Mouse (Mus musculus): Measurements from ENCODE around the gene Med9. TPM values are rescaled to one million over a fixed set of nuclear protein-coding genes. Genes with fewer than 3 reads are reported as not detected.
"Not testable (repeated sequence)": the region's sequence is repeated elsewhere in the genome, so short reads cannot be mapped to it uniquely, and the experiment has no call there.

Gene Med9
- polyA plus RNA-seq, 1 experiment from 2014 or later = 27.8 TPM

DNA sequence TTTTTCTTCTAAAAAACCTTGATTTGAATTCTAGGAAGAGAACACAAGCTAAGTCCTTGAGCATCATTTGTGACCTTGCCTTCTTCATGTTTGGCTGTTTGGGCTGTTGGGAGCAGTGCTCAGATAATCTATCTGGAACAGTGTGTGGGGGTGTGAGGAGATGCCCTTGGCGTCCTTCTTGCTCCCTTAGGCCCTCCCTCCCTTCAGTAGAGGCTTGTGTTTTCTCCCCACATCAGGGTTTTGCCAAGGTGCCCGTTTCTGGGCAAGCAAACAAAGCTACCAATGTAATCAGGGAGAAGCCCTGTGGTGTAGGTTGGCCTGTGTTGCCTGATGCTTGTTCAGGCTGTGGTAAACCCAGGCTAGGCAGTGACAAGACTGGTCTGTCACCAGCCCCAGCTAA, 10.4 kb upstream of the Med9 start:
- H3K9me3 ChIP-seq (ENCODE audit: control insufficient read depth, low read length) = no peaks in the 10 kb centered on the region
- DNase-seq (ENCODE audit: low spot score) = no peak
- H3K27me3 ChIP-seq (ENCODE audit: control insufficient read depth, insufficient read depth, low read length) = no peaks in the 10 kb centered on the region
- no peak for ATAC-seq (ENCODE audit: low FRiP score, low TSS enrichment)
- no peak overlapping the region for H3K9ac ChIP-seq (ENCODE audit: low read length)
- H3K4me3 ChIP-seq (ENCODE audit: low read depth, low read length) = no peak overlapping the region
- no peaks in the 10 kb centered on the region for H3K36me3 ChIP-seq (ENCODE audit: control insufficient read depth, insufficient read depth, low read length)
- H3K27ac ChIP-seq (replicated peaks) = no peak overlapping the region
- 36% methylated on average over 2 of the region's 2 CpGs for WGBS
- no peak overlapping the region for H3K4me2 ChIP-seq (replicated peaks; ENCODE audit: low read depth)
- no peak for TF ChIP-seq CTCF (IDR thresholded peaks at IDR 0.05; ENCODE audit: low read depth)
- no peak for TF ChIP-seq EP300 (optimal IDR thresholded peaks at IDR 0.05)
- 0 out of 2 replicates have a peak, but pooled peaks cover 2% of the 10 kb centered on the region for H3K4me1 ChIP-seq (replicated peaks; ENCODE audit: control insufficient read depth, insufficient read depth)

GRCm38 (mm10) chr11:59939821-59940220, 8.2 kb upstream of the Med9 start:
- DNase-seq (ENCODE audit: low spot score) (no peak), ATAC-seq (ENCODE audit: low FRiP score, low TSS enrichment) (no peak)
- Histone ChIP-seq H3K9me3 (ENCODE audit: control insufficient read depth, low read length) (no peaks in the 10 kb centered on the region), H3K9ac (ENCODE audit: low read length) (no peak overlapping the region), H3K36me3 (ENCODE audit: control insufficient read depth, insufficient read depth, low read length) (no peaks in the 10 kb centered on the region), H3K4me3 (ENCODE audit: low read depth, low read length) (no peak overlapping the region), H3K27ac (replicated peaks) (no peak overlapping the region), H3K27me3 (ENCODE audit: control insufficient read depth, insufficient read depth, low read length) (no peaks in the 10 kb centered on the region), H3K4me2 (replicated peaks; ENCODE audit: low read depth) (no peak overlapping the region), H3K4me1 (replicated peaks; ENCODE audit: control insufficient read depth, insufficient read depth) (0 out of 2 replicates have a peak, but pooled peaks cover 2% of the 10 kb centered on the region)
- 64% methylated on average over 1 of the region's 1 CpGs for WGBS
- no peak for TF ChIP-seq EP300 (optimal IDR thresholded peaks at IDR 0.05)
- TF ChIP-seq CTCF (IDR thresholded peaks at IDR 0.05; ENCODE audit: low read depth) = no peak

DNA sequence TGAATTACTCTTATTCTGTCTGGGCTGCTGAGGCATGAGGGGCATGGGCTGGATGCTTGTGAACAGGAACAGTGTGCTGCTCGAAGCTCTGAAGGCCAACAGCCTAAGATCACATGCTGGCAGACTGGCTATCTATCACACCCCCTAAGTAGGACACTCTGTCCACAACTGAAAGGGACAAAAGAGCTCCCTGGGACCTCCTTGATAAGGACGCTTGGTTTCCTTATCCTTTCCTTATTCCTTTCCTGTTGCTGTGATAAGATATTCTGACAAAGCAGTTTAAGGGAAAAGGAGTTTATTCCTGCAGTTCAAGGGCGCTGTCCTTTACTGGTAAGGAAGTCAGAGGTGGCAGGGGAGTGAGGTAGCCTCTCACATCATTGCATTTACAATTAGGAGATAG, 7.4 kb upstream of the Med9 start:
- Histone ChIP-seq H3K4me3 (ENCODE audit: low read depth, low read length) (no peak overlapping the region), H3K27me3 (ENCODE audit: control insufficient read depth, insufficient read depth, low read length) (no peaks in the 10 kb centered on the region), H3K9ac (ENCODE audit: low read length) (no peak overlapping the region), H3K27ac (replicated peaks) (no peak overlapping the region), H3K36me3 (ENCODE audit: control insufficient read depth, insufficient read depth, low read length) (no peaks in the 10 kb centered on the region), H3K4me1 (replicated peaks; ENCODE audit: control insufficient read depth, insufficient read depth) (0 out of 2 replicates have a peak, but pooled peaks cover 2% of the 10 kb centered on the region), H3K4me2 (replicated peaks; ENCODE audit: low read depth) (no peak overlapping the region), H3K9me3 (ENCODE audit: control insufficient read depth, low read length) (no peaks in the 10 kb centered on the region)
- ATAC-seq (ENCODE audit: low FRiP score, low TSS enrichment) = no peak
- no peak for DNase-seq (ENCODE audit: low spot score)
- WGBS = 50% methylated on average over 3 of the region's 3 CpGs
- TF ChIP-seq EP300 (optimal IDR thresholded peaks at IDR 0.05) (no peak), CTCF (IDR thresholded peaks at IDR 0.05; ENCODE audit: low read depth) (no peak)

- Histone ChIP-seq H3K36me3 (ENCODE audit: control insufficient read depth, insufficient read depth, low read length) (no peaks in the 10 kb centered on the region), H3K27me3 (ENCODE audit: control insufficient read depth, insufficient read depth, low read length) (no peaks in the 10 kb centered on the region), H3K27ac (replicated peaks) (peak overlapping the region; percentile 13; the same call in 1 of the 2 replicates), H3K4me2 (replicated peaks; ENCODE audit: low read depth) (no peak overlapping the region), H3K9me3 (ENCODE audit: control insufficient read depth, low read length) (no peaks in the 10 kb centered on the region), H3K9ac (ENCODE audit: low read length) (no peak overlapping the region), H3K4me1 (replicated peaks; ENCODE audit: control insufficient read depth, insufficient read depth) (0 out of 2 replicates have a peak, but pooled peaks cover 2% of the 10 kb centered on the region), H3K4me3 (ENCODE audit: low read depth, low read length) (no peak overlapping the region)
- DNase-seq (ENCODE audit: low spot score) = no peak
- TF ChIP-seq EP300 (optimal IDR thresholded peaks at IDR 0.05) = no peak
- peak; percentile 64 for ATAC-seq (ENCODE audit: low FRiP score, low TSS enrichment)
- WGBS = 17% methylated on average over 3 of the region's 3 CpGs
Measured at GRCm38 (mm10) chr11:59941391-59941790, 6.6 kb upstream of the Med9 start.

DNA sequence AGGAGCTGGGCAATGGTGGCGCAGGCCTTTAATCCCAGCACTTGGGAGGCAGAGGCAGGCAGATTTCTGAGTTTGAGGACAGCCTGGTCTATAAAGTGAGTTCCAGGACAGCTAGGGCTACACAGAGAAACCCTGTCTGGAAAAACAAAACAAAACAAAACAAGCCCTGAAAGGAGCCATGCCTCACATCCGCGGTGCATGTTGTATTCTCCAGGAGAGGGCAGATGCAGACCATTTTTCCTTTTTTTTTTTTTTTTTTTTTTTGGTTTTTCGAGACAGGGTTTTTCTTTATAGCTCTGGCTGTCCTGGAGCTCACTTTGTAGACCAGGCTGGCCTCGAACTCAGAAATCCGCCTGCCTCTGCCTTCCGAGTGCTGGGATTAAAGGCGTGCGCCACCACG, 3.2 kb upstream of the Med9 start:
- H3K4me2 ChIP-seq (replicated peaks; ENCODE audit: low read depth); H3K9me3 ChIP-seq (ENCODE audit: control insufficient read depth, low read length); H3K9ac ChIP-seq (ENCODE audit: low read length); ATAC-seq (ENCODE audit: low FRiP score, low TSS enrichment); H3K4me3 ChIP-seq (ENCODE audit: low read depth, low read length); H3K27ac ChIP-seq (replicated peaks); H3K36me3 ChIP-seq (ENCODE audit: control insufficient read depth, insufficient read depth, low read length); H3K27me3 ChIP-seq (ENCODE audit: control insufficient read depth, insufficient read depth, low read length); DNase-seq (ENCODE audit: low spot score); H3K4me1 ChIP-seq (replicated peaks; ENCODE audit: control insufficient read depth, insufficient read depth): not testable (repeated sequence)
- WGBS = 86% methylated on average over 10 of the region's 10 CpGs

GRCm38 (mm10) chr11:59948401-59948767, 378 bp downstream of the Med9 start:
- H3K4me2 ChIP-seq (replicated peaks; ENCODE audit: low read depth) = peak overlapping the region; percentile 85
- peak; percentile 25 for DNase-seq (ENCODE audit: low spot score)
- peak overlapping the region; percentile 96 for H3K4me3 ChIP-seq (ENCODE audit: low read depth, low read length)
- no peaks in the 10 kb centered on the region for H3K27me3 ChIP-seq (ENCODE audit: control insufficient read depth, insufficient read depth, low read length)
- 2% methylated on average over 16 of the region's 16 CpGs for WGBS
- H3K27ac ChIP-seq (replicated peaks) = peak overlapping the region; percentile 79
- 0 out of 2 replicates have a peak, but pooled peaks cover 2% of the 10 kb centered on the region for H3K4me1 ChIP-seq (replicated peaks; ENCODE audit: control insufficient read depth, insufficient read depth)
- peak; percentile 55 for ATAC-seq (ENCODE audit: low FRiP score, low TSS enrichment)
- peak overlapping the region; percentile 99 for H3K9ac ChIP-seq (ENCODE audit: low read length)
- no peaks in the 10 kb centered on the region for H3K36me3 ChIP-seq (ENCODE audit: control insufficient read depth, insufficient read depth, low read length)
- TF ChIP-seq CTCF (IDR thresholded peaks at IDR 0.05; ENCODE audit: low read depth) = no peak
- no peak for TF ChIP-seq EP300 (optimal IDR thresholded peaks at IDR 0.05)
- no peaks in the 10 kb centered on the region for H3K9me3 ChIP-seq (ENCODE audit: control insufficient read depth, low read length)
